Mouse (Mus musculus): ENCODE measurements around the gene S100a7a.

- TF ChIP-seq CTCF (conservative IDR thresholded peaks at IDR 0.05; ENCODE audit: low read length) (no peak), POU5F1 (IDR thresholded peaks at IDR 0.05; ENCODE audit: borderline replicate concordance, low read length) (no peak), NANOG (IDR thresholded peaks at IDR 0.05; ENCODE audit: borderline replicate concordance, low read length) (no peak)
Observed at GRCm38 (mm10) chr3:90623435-90624071, 30.3 kb upstream of the S100a7a start.
